In the genomic region with DNA sequence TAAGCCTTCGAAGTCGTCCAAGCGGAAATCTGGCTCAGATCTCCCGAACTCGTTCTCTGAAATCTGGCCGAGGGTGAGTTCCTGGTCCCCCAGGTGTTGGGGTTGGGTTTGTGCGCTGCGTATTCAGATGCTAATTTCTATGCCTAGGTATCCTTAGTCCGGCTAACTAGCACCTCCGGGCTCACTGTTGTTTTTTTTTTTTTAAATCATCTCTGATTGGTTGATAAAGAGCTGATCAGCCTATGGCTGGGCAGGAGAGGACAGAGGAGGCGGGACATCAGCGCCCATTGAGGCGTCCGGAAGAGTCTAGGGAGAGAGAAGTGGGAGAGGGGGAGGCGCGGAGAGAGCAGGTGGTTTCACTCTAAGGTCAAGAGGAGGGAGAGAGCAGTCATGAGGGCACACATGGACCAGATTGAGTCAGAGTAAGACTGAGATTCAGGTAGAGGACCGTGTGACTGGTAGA, we compare ENCODE assay signal across 9 mouse cellular contexts. TPM values are rescaled to one million over a fixed set of nuclear protein-coding genes. Genes with fewer than 3 reads are reported as not detected.
A peak's percentile ranks its signal among the peaks of the same experiment; 100 is the strongest.
DNase-seq lines count a peak whose midpoint lies in the region; ATAC-seq lines count a peak whose summit lies in the region.
"Had no signal": no experiment of that assay in that cellular context is flagged by ENCODE, and none has a peak within 500 bp of the region (broad histone marks: within the 10 kb centered on the region; RNA-seq: fewer than 3 reads in every experiment).

No protein-coding gene starts in this region.

- DNase-seq in heart, embryonic 10.5 days (ENCODE audit: low spot score) = peak; percentile 92
- DNase-seq in heart, postnatal 36 days = no peak
- peak; percentile 77 for DNase-seq in c-Kit-positive CD71-positive TER-119-negative erythroid progenitor cells, embryonic 14.5 days (ENCODE audit: low read depth)
- peak; percentile 64 to 83 for DNase-seq in kidney, postnatal 25 days
- peak; percentile 66 to 80 for DNase-seq in spleen, postnatal 36 days (ENCODE audit: low spot score in 2 of 2)
- no peak for DNase-seq in frontal cortex, postnatal 25 days (ENCODE audit: low spot score in 2 of 2)

- H3K27me3 ChIP-seq in heart, embryonic 10.5 days (ENCODE audit: insufficient read depth, poor library complexity, severe bottlenecking) = no peaks in the 10 kb centered on the region
- H3K27me3 ChIP-seq in heart, embryonic 15.5 days = no peaks in the 10 kb centered on the region
- H3K27me3 ChIP-seq in megakaryocyte, embryonic 14.5 days (replicated peaks) = no peaks in the 10 kb centered on the region

- H3K9me3 ChIP-seq in heart, embryonic 10.5 days = no peaks in the 10 kb centered on the region
- H3K9me3 ChIP-seq in heart, embryonic 15.5 days (replicated peaks) = no peaks in the 10 kb centered on the region
- H3K9me3 ChIP-seq in megakaryocyte, embryonic 14.5 days = no peaks in the 10 kb centered on the region

- H3K27ac ChIP-seq in heart, embryonic 10.5 days = peak overlapping the region; percentile 87
- peak overlapping the region; percentile 66 for H3K27ac ChIP-seq in heart, embryonic 15.5 days

- peak overlapping the region; percentile 72 for H3K9ac ChIP-seq in heart, embryonic 15.5 days

- ATAC-seq in heart, embryonic 15.5 days (replicated peaks; ENCODE audit: insufficient number of reproducible peaks, insufficient read depth, low FRiP score, low read depth) = peak; percentile 54

- intact Hi-C loops in heart, postnatal 36 days (cut with DNase I) = no loop called here

- peaks cover 64% of the 10 kb centered on the region for H3K36me3 ChIP-seq in heart, embryonic 10.5 days
- H3K36me3 ChIP-seq in heart, embryonic 15.5 days = peaks cover 43% of the 10 kb centered on the region
- H3K36me3 ChIP-seq in megakaryocyte, embryonic 14.5 days (replicated peaks; ENCODE audit: low read length) = peaks cover 75% of the 10 kb centered on the region

- peaks cover 16% of the 10 kb centered on the region for H3K4me1 ChIP-seq in heart, embryonic 10.5 days
- peaks cover 23% of the 10 kb centered on the region for H3K4me1 ChIP-seq in heart, embryonic 15.5 days (replicated peaks)
- peaks cover 61% of the 10 kb centered on the region for H3K4me1 ChIP-seq in megakaryocyte, embryonic 14.5 days

- peak overlapping the region; percentile 94 for H3K4me2 ChIP-seq in heart, embryonic 15.5 days

- H3K4me3 ChIP-seq in heart, embryonic 10.5 days = peak overlapping the region; percentile 81
- H3K4me3 ChIP-seq in heart, embryonic 15.5 days = peak overlapping the region; percentile 87
- peak overlapping the region; percentile 96 for H3K4me3 ChIP-seq in megakaryocyte, embryonic 14.5 days (replicated peaks)

- WGBS in heart, embryonic 10.5 days = under 1% methylated on average over 17 of the region's 17 CpGs
- WGBS in heart, embryonic 15.5 days = under 1% methylated on average over 17 of the region's 17 CpGs

RNA-seq across cellular contexts. Expression of a gene that starts 0.7 kb away (rescaled TPM):
- 38.9 and 43.5 TPM in 2 replicates for polyA plus RNA-seq in heart, embryonic 10.5 days (2016; fragmentation: Nextera tagmentation; extraction: Ambion mirVana)
- under 1 TPM; 0.19 TPM for total RNA-seq in heart, postnatal 36 days (2021)
- 19.6 and 27.2 TPM in 2 replicates for polyA plus RNA-seq in heart, embryonic 15.5 days (2015; fragmentation: Nextera tagmentation; extraction: Ambion mirVana)
- 2.6 TPM in 1 of 2 replicates, not detected in the other for polyA plus RNA-seq in megakaryocyte, embryonic 14.5 days (2012; ENCODE audit: insufficient read depth, low replicate concordance)

RNA-seq across cellular contexts. Expression of a gene that starts 0.7 kb away (rescaled TPM):
- polyA plus RNA-seq in heart, embryonic 10.5 days (2016; fragmentation: Nextera tagmentation; extraction: Ambion mirVana) = 63.4 and 71.3 TPM in 2 replicates
- total RNA-seq in heart, postnatal 36 days (2021) = 10 to 100 TPM; 17.0 to 17.9 TPM
- 39.1 and 53.1 TPM in 2 replicates for polyA plus RNA-seq in heart, embryonic 15.5 days (2015; fragmentation: Nextera tagmentation; extraction: Ambion mirVana)
- polyA plus RNA-seq in megakaryocyte, embryonic 14.5 days (2012; ENCODE audit: insufficient read depth, low replicate concordance) = 88.5 and 121 TPM in 2 replicates

RNA-seq across cellular contexts. Expression of a gene that starts 3.4 kb away (rescaled TPM):
- polyA plus RNA-seq in heart, embryonic 10.5 days (2016; fragmentation: Nextera tagmentation; extraction: Ambion mirVana) = 1.1 and 1.5 TPM in 2 replicates
- not detected for total RNA-seq in heart, postnatal 36 days (2021)
- polyA plus RNA-seq in heart, embryonic 15.5 days (2015; fragmentation: Nextera tagmentation; extraction: Ambion mirVana) = 0.48 and 1.3 TPM in 2 replicates
- polyA plus RNA-seq in megakaryocyte, embryonic 14.5 days (2012; ENCODE audit: insufficient read depth, low replicate concordance) = not detected in 2 replicates

RNA-seq across cellular contexts. Expression of a gene that starts 5.6 kb away (rescaled TPM):
- polyA plus RNA-seq in heart, embryonic 10.5 days (2016; fragmentation: Nextera tagmentation; extraction: Ambion mirVana) = not detected in 2 replicates
- not detected for total RNA-seq in heart, postnatal 36 days (2021)
- not detected in 2 replicates for polyA plus RNA-seq in heart, embryonic 15.5 days (2015; fragmentation: Nextera tagmentation; extraction: Ambion mirVana)
- not detected in 2 replicates for polyA plus RNA-seq in megakaryocyte, embryonic 14.5 days (2012; ENCODE audit: insufficient read depth, low replicate concordance)
- polyA plus RNA-seq: cerebellum, adult 2 months had no signal

RNA-seq across cellular contexts. Expression of a gene that starts 8.4 kb away (rescaled TPM):
- 57.3 and 60.5 TPM in 2 replicates for polyA plus RNA-seq in heart, embryonic 10.5 days (2016; fragmentation: Nextera tagmentation; extraction: Ambion mirVana)
- 10 to 100 TPM; 23.9 to 25.0 TPM for total RNA-seq in heart, postnatal 36 days (2021)
- 35.6 and 51.9 TPM in 2 replicates for polyA plus RNA-seq in heart, embryonic 15.5 days (2015; fragmentation: Nextera tagmentation; extraction: Ambion mirVana)
- polyA plus RNA-seq in megakaryocyte, embryonic 14.5 days (2012; ENCODE audit: insufficient read depth, low replicate concordance) = 23.5 and 35.2 TPM in 2 replicates

Comparison
In these comparisons a context has a peak if more than half of its experiments do, and no peak if none do; other contexts are left out.
1. DNase-seq: peak in heart, embryonic 10.5 days (single experiment), c-Kit-positive CD71-positive TER-119-negative erythroid progenitor cells, embryonic 14.5 days (single experiment), kidney, postnatal 25 days (2 of 2) and spleen, postnatal 36 days (2 of 2); none in heart, postnatal 36 days (0 of 2) and frontal cortex, postnatal 25 days (0 of 2).
2. Peak in every context shown above with its lines, with median percentiles within 50 percentile points of each other: H3K4me3 ChIP-seq.